Mouse (Mus musculus) MEL (cell line): ENCODE data around the gene Gas2. TPM values are rescaled to one million over a fixed set of nuclear protein-coding genes. Genes with fewer than 3 reads are reported as not detected.

Experiments
- DNase-seq: peaks from one replicate; pipeline ENCODE4 v3.0.0; 2011; ENCODE audit warnings: low read depth, low spot score
- H3K27ac ChIP-seq: 2 replicates; pipeline ENCODE4 v1.5.1; 2012; ENCODE audit warnings: low read depth, mild to moderate bottlenecking, control low read depth, low read length, moderate library complexity; ENCODE audit not compliant: control insufficient read depth
- H3K27me3 ChIP-seq, 2 experiments: fragments of 150-350 bp in 1 of 2; sonication (generic) in 1 of 2; 2 replicates each; pipeline ENCODE4 v1.6.1; 2012; ENCODE audit warnings: low read length in 2 of 2, mild to moderate bottlenecking in 2 of 2, improper control_type of control experiment in 1 of 2, moderate library complexity in 1 of 2; ENCODE audit not compliant: insufficient read depth in 2 of 2, control insufficient read depth in 1 of 2
- H3K36me3 ChIP-seq, 2 experiments: 2 replicates each; pipeline ENCODE4 v1.6.1; 2012 to 2014; ENCODE audit warnings: low read length in 2 of 2, improper control_type of control experiment in 1 of 2, inconsistent platforms in 1 of 2, mild to moderate bottlenecking in 1 of 2; ENCODE audit not compliant: insufficient read depth in 2 of 2, control insufficient read depth in 1 of 2
- H3K4me1 ChIP-seq, 2 experiments: fragments of 150-350 bp in 1 of 2; sonication (generic) in 1 of 2; 2 replicates each; pipeline ENCODE4 v1.6.1; 2012; ENCODE audit warnings: low read length in 2 of 2, improper control_type of control experiment in 1 of 2, mild to moderate bottlenecking in 1 of 2; ENCODE audit not compliant: insufficient read depth in 2 of 2, control insufficient read depth in 1 of 2
- H3K4me3 ChIP-seq, 2 experiments: fragments of 150-350 bp in 1 of 2; sonication (generic) in 1 of 2; 2 replicates each; pipeline ENCODE4 v1.5.1; 2012; ENCODE audit warnings: low read depth in 2 of 2, low read length in 2 of 2, mild to moderate bottlenecking in 2 of 2, moderate library complexity in 2 of 2, control low read depth in 1 of 2, improper control_type of control experiment in 1 of 2; ENCODE audit not compliant: control insufficient read depth in 1 of 2, insufficient read depth in 1 of 2
- H3K79me2 ChIP-seq: 2 replicates; pipeline ENCODE4 v1.6.1; 2012; ENCODE audit warnings: mild to moderate bottlenecking, low read length, moderate library complexity; ENCODE audit not compliant: control insufficient read depth, poor library complexity, insufficient read depth
- H3K9ac ChIP-seq: 2 replicates; pipeline ENCODE4 v1.6.1; 2012; ENCODE audit warnings: low read depth, mild to moderate bottlenecking, control low read depth, low read length, moderate library complexity; ENCODE audit not compliant: control insufficient read depth, poor library complexity, severe bottlenecking
- H3K9me3 ChIP-seq: fragments of 150-350 bp; sonication (generic); replicated peaks from 2 replicates; pipeline ENCODE4 v1.6.1; 2012; ENCODE audit warnings: mild to moderate bottlenecking, low read length, improper control_type of control experiment, moderate library complexity; ENCODE audit not compliant: insufficient read depth
- CHD2 ChIP-seq: IDR thresholded peaks from 2 replicates; pipeline ENCODE4 v1.6.1; 2011; ENCODE audit warnings: low read length, improper control_type of control experiment
- ELF1 ChIP-seq: IDR thresholded peaks from 2 replicates; pipeline ENCODE4 v1.6.1; 2014; ENCODE audit warnings: low read depth, mild to moderate bottlenecking, inconsistent platforms, low read length, improper control_type of control experiment, moderate library complexity
- EP300 ChIP-seq, 2 experiments: IDR thresholded peaks; 2 replicates each; pipeline ENCODE4 v1.6.1; 2011; ENCODE audit warnings: improper control_type of control experiment in 2 of 2, low read length in 2 of 2, low read depth in 1 of 2, mild to moderate bottlenecking in 1 of 2
- ETS1 ChIP-seq: IDR thresholded peaks from 2 replicates; pipeline ENCODE4 v1.6.1; 2012; ENCODE audit warnings: low read depth, mild to moderate bottlenecking, inconsistent platforms, low read length, improper control_type of control experiment, moderate library complexity
- MAFK ChIP-seq: IDR thresholded peaks from 2 replicates; pipeline ENCODE4 v1.6.1; 2011; ENCODE audit warnings: low read depth, mild to moderate bottlenecking, low read length, improper control_type of control experiment, borderline replicate concordance
- MAX ChIP-seq: IDR thresholded peaks from 2 replicates; pipeline ENCODE4 v1.6.1; 2011; ENCODE audit warnings: low read length, improper control_type of control experiment
- MAZ ChIP-seq: IDR thresholded peaks from 2 replicates; pipeline ENCODE4 v1.6.1; 2012; ENCODE audit warnings: low read depth, mild to moderate bottlenecking, inconsistent platforms, low read length, improper control_type of control experiment
- MEF2A ChIP-seq: IDR thresholded peaks from 2 replicates; pipeline ENCODE4 v1.6.1; 2014; ENCODE audit warnings: low read depth, mild to moderate bottlenecking, inconsistent platforms, low read length, improper control_type of control experiment; ENCODE audit not compliant: poor library complexity, insufficient replicate concordance, severe bottlenecking; ENCODE audit errors: extremely low read depth
- MYB ChIP-seq: IDR thresholded peaks from 2 replicates; pipeline ENCODE4 v1.6.1; 2011; ENCODE audit warnings: mild to moderate bottlenecking, low read depth, low read length, improper control_type of control experiment
- NELFE ChIP-seq: IDR thresholded peaks from 2 replicates; pipeline ENCODE4 v1.6.1; 2011; ENCODE audit warnings: low read depth, low read length, improper control_type of control experiment
- POLR2A ChIP-seq, 2 experiments: IDR thresholded peaks; 2 replicates each; pipeline ENCODE4 v1.6.1; 2011 to 2012; ENCODE audit warnings: low read length in 2 of 2, mild to moderate bottlenecking in 2 of 2, control low read depth in 1 of 2, improper control_type of control experiment in 1 of 2, low read depth in 1 of 2, moderate library complexity in 1 of 2; ENCODE audit not compliant: control insufficient read depth in 1 of 2, insufficient read depth in 1 of 2, poor library complexity in 1 of 2
- POLR2AphosphoS2 ChIP-seq: IDR thresholded peaks from 2 replicates; pipeline ENCODE4 v1.6.1; 2011; ENCODE audit warnings: low read length, improper control_type of control experiment
- RAD21 ChIP-seq: IDR thresholded peaks from 2 replicates; pipeline ENCODE4 v1.6.1; 2011; ENCODE audit warnings: mild to moderate bottlenecking, low read depth, low read length, improper control_type of control experiment
- RCOR1 ChIP-seq: IDR thresholded peaks from 2 replicates; pipeline ENCODE4 v1.6.1; 2012; ENCODE audit warnings: low read depth, mild to moderate bottlenecking, inconsistent platforms, low read length, improper control_type of control experiment
- TCF12 ChIP-seq: IDR thresholded peaks from 2 replicates; pipeline ENCODE4 v1.6.1; 2014; ENCODE audit warnings: low read depth, mild to moderate bottlenecking, inconsistent platforms, low read length, improper control_type of control experiment, moderate library complexity
- USF1 ChIP-seq: IDR thresholded peaks from 2 replicates; pipeline ENCODE4 v1.6.1; 2014; ENCODE audit warnings: low read depth, mild to moderate bottlenecking, inconsistent platforms, low read length, improper control_type of control experiment, moderate library complexity
- ZC3H11A ChIP-seq: IDR thresholded peaks from 2 replicates; pipeline ENCODE4 v1.6.1; 2012; ENCODE audit warnings: low read depth, mild to moderate bottlenecking, inconsistent platforms, low read length, improper control_type of control experiment
- polyA plus RNA-seq, 2 experiments: library from polyadenylated mRNA; stranded (reverse) in 1 of 2; unstranded in 1 of 2; fragments of >175 nt in 1 of 2; fragments of >200 nt in 1 of 2; gene quantifications; 2 replicates each; pipeline versions ENCODE4 v1.2.1 to v1.2.4; 2012; ENCODE audit warnings: low replicate concordance in 2 of 2, low read depth in 1 of 2; ENCODE audit not compliant: insufficient read length in 2 of 2, insufficient read depth in 1 of 2, missing spikeins in 1 of 2
- total RNA-seq: library from RNA; depleted of rRNA; stranded (reverse); fragments of 300-350 nt; gene quantifications from 2 replicates; pipeline ENCODE4 v1.2.3, GENCODE M21; 2012

The Gas2 gene
- total and polyA plus RNA-seq, 3 experiments: 10.8 to 21.2 TPM; not detected in 1

GRCm38 (mm10) chr7:51962219-51962952 lies 100.6 kb downstream of the Gas2 start:
- H3K36me3 ChIP-seq: no peaks in the 10 kb centered on the region
- H3K9me3 ChIP-seq: no peaks in the 10 kb centered on the region
- H3K79me2 ChIP-seq: no peaks in the 10 kb centered on the region
- no peak overlapping the region for H3K9ac ChIP-seq
- no peaks in the 10 kb centered on the region for H3K27me3 ChIP-seq
- H3K27ac ChIP-seq: no peak overlapping the region
- no peak for DNase-seq
- H3K4me3 ChIP-seq: no peak overlapping the region
- TF ChIP-seq MYB (no peak), POLR2A (IDR thresholded peaks at IDR 0.05; ENCODE audit: control insufficient read depth in 1 of 2, insufficient read depth in 1 of 2, low read depth in 1 of 2, low read length in 2 of 2, poor library complexity in 1 of 2) (no peak), MAX (no peak), MAZ (no peak), CHD2 (no peak), MEF2A (no peak), ZC3H11A (no peak), RCOR1 (no peak), NELFE (no peak), ELF1 (no peak), EP300 (IDR thresholded peaks at IDR 0.05; ENCODE audit: low read depth in 1 of 2, low read length in 2 of 2) (no peak), MAFK (no peak), POLR2AphosphoS2 (no peak), USF1 (no peak), TCF12 (no peak)
- no peaks in the 10 kb centered on the region for H3K4me1 ChIP-seq

- Histone ChIP-seq H3K9ac (no peak overlapping the region), H3K9me3 (no peaks in the 10 kb centered on the region), H3K4me1 (no peaks in the 10 kb centered on the region), H3K79me2 (no peaks in the 10 kb centered on the region), H3K27ac (no peak overlapping the region), H3K27me3 (no peaks in the 10 kb centered on the region), H3K4me3 (no peak overlapping the region), H3K36me3 (no peaks in the 10 kb centered on the region)
- DNase-seq: no peak
- TF ChIP-seq USF1 (no peak), RAD21 (no peak), ELF1 (no peak), ETS1 (no peak)
These were observed 102.9 kb downstream of the Gas2 start for GRCm38 (mm10) chr7:51964681-51965080.
